Mouse (Mus musculus) intestine, embryonic 14.5 days (tissue): Measurements from ENCODE around the gene Sgpp2. TPM values are rescaled to one million over a fixed set of nuclear protein-coding genes. Genes with fewer than 3 reads are reported as not detected.

Experiments used
- ATAC-seq: fragments of 200-750 bp; cut with Nextera tagmentation; replicated peaks from 2 replicates; pipeline ENCODE4 v1.8.0; 2017; ENCODE audit warnings: low read depth, moderate number of reproducible peaks, moderate TSS enrichment, moderate library complexity; ENCODE audit not compliant: low FRiP score, low TSS enrichment
- DNase-seq: peaks from one replicate; pipeline ENCODE4 v3.0.0-alpha.2; 2018; ENCODE audit warnings: low spot score
- H3K27ac ChIP-seq: fragments of 300-500 bp; sonication (generic); 2 replicates; pipeline ENCODE4 v1.5.1; 2014; ENCODE audit warnings: low read depth, mild to moderate bottlenecking, control low read depth
- H3K27me3 ChIP-seq: fragments of 300-500 bp; sonication (generic); replicated peaks from 2 replicates; pipeline ENCODE4 v1.6.1; 2014; ENCODE audit warnings: low read length, control low read depth; ENCODE audit not compliant: control insufficient read depth, insufficient read depth
- H3K36me3 ChIP-seq: fragments of 300-500 bp; sonication (generic); 2 replicates; pipeline ENCODE4 v1.6.1; 2014; ENCODE audit warnings: low read length, control low read depth; ENCODE audit not compliant: control insufficient read depth, insufficient read depth
- H3K4me1 ChIP-seq: fragments of 300-500 bp; sonication (generic); replicated peaks from 2 replicates; pipeline ENCODE4 v1.6.1; 2014; ENCODE audit warnings: low read length, control low read depth, mixed read lengths; ENCODE audit not compliant: control insufficient read depth, insufficient read depth
- H3K4me2 ChIP-seq: fragments of 300-500 bp; sonication (generic); 2 replicates; pipeline ENCODE4 v1.6.1; 2014; ENCODE audit warnings: low read length
- H3K4me3 ChIP-seq: fragments of 300-500 bp; sonication (generic); 2 replicates; pipeline ENCODE4 v1.5.1; 2014; ENCODE audit warnings: low read depth, low read length, control low read depth, mixed read lengths
- H3K9ac ChIP-seq: fragments of 300-500 bp; sonication (generic); 2 replicates; pipeline ENCODE4 v1.6.1; 2014; ENCODE audit warnings: mild to moderate bottlenecking, low read length
- H3K9me3 ChIP-seq: fragments of 300-500 bp; sonication (generic); 2 replicates; pipeline ENCODE4 v1.6.1; 2016; ENCODE audit warnings: low read length, control low read depth; ENCODE audit not compliant: control insufficient read depth
- WGBS: fragments of 180-500 bp; shearing (Covaris S2); extraction: QIAGEN DNeasy Blood & Tissue Kit; methylation state at CpG from one replicate; pipeline ENCODE4 v1.1.7; 2014; 5-methylcytosine and 5-hydroxymethylcytosine counted together
- polyA plus RNA-seq: library from polyadenylated mRNA; unstranded; fragments of >200 nt; fragmentation: Nextera tagmentation; extraction: Ambion mirVana; gene quantifications from 2 replicates; pipeline ENCODE4 v1.2.1, GENCODE M21; 2014

The Sgpp2 gene
- polyA plus RNA-seq, 1 experiment from 2014 or later: 37.8 TPM

- Histone ChIP-seq H3K4me3 (no peak overlapping the region), H3K27me3 (no peaks in the 10 kb centered on the region), H3K36me3 (peaks cover 5% of the 10 kb centered on the region; the same call in 1 of the 2 replicates), H3K27ac (no peak overlapping the region), H3K4me2 (no peak overlapping the region), H3K9me3 (no peaks in the 10 kb centered on the region), H3K9ac (no peak overlapping the region), H3K4me1 (no peaks in the 10 kb centered on the region)
- DNase-seq (no peak), ATAC-seq (no peak)
- WGBS: 95% methylated on average over 9 of the region's 9 CpGs
Measured at GRCm38 (mm10) chr1:78433472-78433871, 123.3 kb downstream of the Sgpp2 start.

- DNase-seq (no peak), ATAC-seq (no peak)
- 92% methylated on average over 2 of the region's 2 CpGs for WGBS
- H3K4me2 ChIP-seq: no peak overlapping the region
- H3K4me3 ChIP-seq: no peak overlapping the region
- H3K9me3 ChIP-seq: no peaks in the 10 kb centered on the region
- H3K36me3 ChIP-seq: peaks cover 12% of the 10 kb centered on the region; the same call in 1 of the 2 replicates
- H3K4me1 ChIP-seq: no peaks in the 10 kb centered on the region
- H3K27ac ChIP-seq: no peak overlapping the region
- H3K9ac ChIP-seq: no peak overlapping the region
- no peaks in the 10 kb centered on the region for H3K27me3 ChIP-seq
Measured at GRCm38 (mm10) chr1:78435967-78436366, 125.8 kb downstream of the Sgpp2 start.

- peaks cover 15% of the 10 kb centered on the region; the same call in 1 of the 2 replicates for H3K36me3 ChIP-seq
- DNase-seq (no peak), ATAC-seq (no peak)
- H3K9me3 ChIP-seq: no peaks in the 10 kb centered on the region
- H3K9ac ChIP-seq: no peak overlapping the region
- H3K4me1 ChIP-seq: no peaks in the 10 kb centered on the region
- no peaks in the 10 kb centered on the region for H3K27me3 ChIP-seq
- no peak overlapping the region for H3K4me3 ChIP-seq
- WGBS: 93% methylated on average over 1 of the region's 1 CpGs
- no peak overlapping the region for H3K27ac ChIP-seq
- no peak overlapping the region for H3K4me2 ChIP-seq
Measured at GRCm38 (mm10) chr1:78436445-78436844, 126.3 kb downstream of the Sgpp2 start.

- Histone ChIP-seq H3K9me3 (no peaks in the 10 kb centered on the region), H3K9ac (no peak overlapping the region), H3K4me1 (no peaks in the 10 kb centered on the region), H3K36me3 (peaks cover 18% of the 10 kb centered on the region), H3K27me3 (no peaks in the 10 kb centered on the region), H3K4me2 (no peak overlapping the region), H3K4me3 (no peak overlapping the region), H3K27ac (no peak overlapping the region)
- WGBS: 75% methylated on average over 3 of the region's 3 CpGs
- no peak for DNase-seq
- no peak for ATAC-seq
Measured at GRCm38 (mm10) chr1:78437150-78437549, 127.0 kb downstream of the Sgpp2 start.

GRCm38 (mm10) chr1:78440716-78441115, 130.6 kb downstream of the Sgpp2 start:
- Histone ChIP-seq H3K36me3 (peaks cover 44% of the 10 kb centered on the region), H3K9me3 (no peaks in the 10 kb centered on the region), H3K4me1 (no peaks in the 10 kb centered on the region), H3K27me3 (no peaks in the 10 kb centered on the region), H3K27ac (no peak overlapping the region), H3K4me2 (no peak overlapping the region), H3K4me3 (no peak overlapping the region), H3K9ac (no peak overlapping the region)
- WGBS: 83% methylated on average over 8 of the region's 8 CpGs
- ATAC-seq (no peak), DNase-seq (no peak)

- H3K36me3 ChIP-seq: peaks cover 59% of the 10 kb centered on the region
- H3K9ac ChIP-seq: no peak overlapping the region
- DNase-seq: no peak
- H3K4me3 ChIP-seq: no peak overlapping the region
- ATAC-seq: no peak
- 96% methylated on average over 7 of the region's 7 CpGs for WGBS
- H3K27ac ChIP-seq: no peak overlapping the region
- H3K27me3 ChIP-seq: no peaks in the 10 kb centered on the region
- no peak overlapping the region for H3K4me2 ChIP-seq
- H3K4me1 ChIP-seq: no peaks in the 10 kb centered on the region
- H3K9me3 ChIP-seq: no peaks in the 10 kb centered on the region
Measured at GRCm38 (mm10) chr1:78443056-78443455, 132.9 kb downstream of the Sgpp2 start.

GRCm38 (mm10) chr1:78446232-78446631, 136.1 kb downstream of the Sgpp2 start:
- WGBS: 78% methylated on average over 8 of the region's 8 CpGs
- H3K9ac ChIP-seq: no peak overlapping the region
- no peak for ATAC-seq
- no peak for DNase-seq
- no peaks in the 10 kb centered on the region for H3K4me1 ChIP-seq
- H3K36me3 ChIP-seq: peaks cover 75% of the 10 kb centered on the region
- no peak overlapping the region for H3K4me3 ChIP-seq
- no peaks in the 10 kb centered on the region for H3K27me3 ChIP-seq
- H3K27ac ChIP-seq: no peak overlapping the region
- H3K4me2 ChIP-seq: no peak overlapping the region
- H3K9me3 ChIP-seq: no peaks in the 10 kb centered on the region

GRCm38 (mm10) chr1:78446742-78447141, 136.6 kb downstream of the Sgpp2 start:
- Histone ChIP-seq H3K36me3 (peaks cover 79% of the 10 kb centered on the region), H3K4me2 (no peak overlapping the region), H3K27ac (no peak overlapping the region), H3K27me3 (no peaks in the 10 kb centered on the region), H3K9ac (no peak overlapping the region), H3K9me3 (no peaks in the 10 kb centered on the region), H3K4me3 (no peak overlapping the region), H3K4me1 (no peaks in the 10 kb centered on the region)
- DNase-seq (no peak), ATAC-seq (no peak)
- 94% methylated on average over 6 of the region's 6 CpGs for WGBS

- ATAC-seq (no peak), DNase-seq (no peak)
Measured at GRCm38 (mm10) chr1:78448091-78448490, 137.9 kb downstream of the Sgpp2 start.

More at GRCm38 (mm10) chr1:78448091-78448490, 137.9 kb downstream of the Sgpp2 start:
- WGBS: 60% methylated on average over 1 of the region's 1 CpGs
- no peaks in the 10 kb centered on the region for H3K27me3 ChIP-seq
- no peak overlapping the region for H3K4me2 ChIP-seq
- no peaks in the 10 kb centered on the region for H3K4me1 ChIP-seq
- H3K27ac ChIP-seq: no peak overlapping the region
- no peaks in the 10 kb centered on the region for H3K9me3 ChIP-seq
- peaks cover 80% of the 10 kb centered on the region for H3K36me3 ChIP-seq
- H3K9ac ChIP-seq: no peak overlapping the region
- H3K4me3 ChIP-seq: no peak overlapping the region
